Mouse (Mus musculus) intestine, postnatal 0 days (tissue): ENCODE measurements around the gene Acrbp. TPM values are rescaled to one million over a fixed set of nuclear protein-coding genes. Genes with fewer than 3 reads are reported as not detected.

ENCODE experiments used
- ATAC-seq: fragments of 200-750 bp; cut with Nextera tagmentation; 2 replicates; pipeline ENCODE4 v1.8.0; 2017; ENCODE audit warnings: mild to moderate bottlenecking, moderate TSS enrichment, moderate library complexity
- H3K27ac ChIP-seq: fragments of 300-500 bp; sonication (generic); 2 replicates; pipeline ENCODE4 v1.5.1; 2014; ENCODE audit warnings: mild to moderate bottlenecking, low read depth, low read length, moderate library complexity
- H3K27me3 ChIP-seq: fragments of 300-500 bp; sonication (generic); replicated peaks from 2 replicates; pipeline ENCODE4 v1.6.1; 2014; ENCODE audit warnings: low read length, mixed read lengths; ENCODE audit not compliant: control insufficient read depth, insufficient read depth
- H3K36me3 ChIP-seq: fragments of 300-500 bp; sonication (generic); 2 replicates; pipeline ENCODE4 v1.6.1; 2014; ENCODE audit warnings: mild to moderate bottlenecking, moderate library complexity; ENCODE audit not compliant: control insufficient read depth, insufficient read depth
- H3K4me1 ChIP-seq: fragments of 300-500 bp; sonication (generic); replicated peaks from 2 replicates; pipeline ENCODE4 v1.6.1; 2014; ENCODE audit warnings: antibody characterized with exemption, low read length, mixed read lengths; ENCODE audit not compliant: control insufficient read depth, insufficient read depth
- H3K4me2 ChIP-seq: fragments of 300-500 bp; sonication (generic); replicated peaks from 2 replicates; pipeline ENCODE4 v1.6.1; 2014; ENCODE audit warnings: low read depth, mild to moderate bottlenecking, moderate library complexity
- H3K4me3 ChIP-seq: fragments of 300-500 bp; sonication (generic); 2 replicates; pipeline ENCODE4 v1.5.1; 2014; ENCODE audit warnings: low read depth, low read length
- H3K9ac ChIP-seq: fragments of 300-500 bp; sonication (generic); 2 replicates; pipeline ENCODE4 v1.6.1; 2014; ENCODE audit warnings: mild to moderate bottlenecking, low read depth, low read length
- H3K9me3 ChIP-seq: fragments of 300-500 bp; sonication (generic); 2 replicates; pipeline ENCODE4 v1.6.1; 2016; ENCODE audit warnings: mixed run types; ENCODE audit not compliant: control insufficient read depth
- CTCF ChIP-seq: sonication (generic); IDR thresholded peaks from 2 replicates; pipeline ENCODE4 v1.5.1; 2016; ENCODE audit warnings: low read depth, mild to moderate bottlenecking, control low read depth, antibody characterized with exemption, moderate library complexity
- WGBS: fragments of 180-500 bp; shearing (Covaris S2); extraction: QIAGEN DNeasy Blood & Tissue Kit; methylation state at CpG from one replicate; pipeline ENCODE4 v1.1.7; 2014; 5-methylcytosine and 5-hydroxymethylcytosine counted together
- polyA plus RNA-seq: library from polyadenylated mRNA; unstranded; fragments of >200 nt; fragmentation: Nextera tagmentation; extraction: Ambion mirVana; gene quantifications from 2 replicates; pipeline ENCODE4 v1.2.1, GENCODE M21; 2015

The Acrbp gene
- polyA plus RNA-seq: 3.1 and 4.1 TPM in 2 replicates

DNA sequence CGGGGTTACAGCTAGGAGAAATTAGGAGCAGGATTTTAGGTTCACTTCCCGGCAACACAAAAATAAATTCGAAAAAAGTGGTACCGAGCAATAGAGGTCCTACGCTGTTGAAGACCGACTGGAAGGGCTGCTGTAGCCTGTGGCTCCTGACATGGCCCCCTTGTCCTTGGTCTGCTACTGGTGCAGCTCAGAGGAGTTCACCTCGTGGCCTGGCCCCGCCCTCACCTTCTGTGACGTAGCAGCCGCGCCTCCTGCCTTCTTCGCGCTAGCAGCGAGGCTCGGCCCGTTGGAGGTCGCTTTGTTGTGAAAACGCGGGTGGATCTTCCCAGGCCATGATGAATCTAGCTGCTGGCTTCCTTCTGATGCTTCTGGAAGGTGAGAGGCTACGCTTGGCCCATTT is at the start of gene Acrbp:
TSS of gene Acrbp (plus strand) at position 12 of the 400 bp plus-strand sequence.
- Histone ChIP-seq H3K4me1 (no peaks in the 10 kb centered on the region), H3K27me3 (no peaks in the 10 kb centered on the region), H3K4me2 (no peak within 1 kb of the TSS), H3K9ac (no peak within 1 kb of the TSS), H3K36me3 (peaks cover 83% of the 10 kb centered on the region), H3K4me3 (no peak within 1 kb of the TSS), H3K27ac (no peak within 1 kb of the TSS), H3K9me3 (no peaks in the 10 kb centered on the region)
- 32% methylated on average over 20 of the region's 20 CpGs for whole genome bisulfite sequencing
- no peak for TF ChIP-seq CTCF
- ATAC-seq: no peak

DNA sequence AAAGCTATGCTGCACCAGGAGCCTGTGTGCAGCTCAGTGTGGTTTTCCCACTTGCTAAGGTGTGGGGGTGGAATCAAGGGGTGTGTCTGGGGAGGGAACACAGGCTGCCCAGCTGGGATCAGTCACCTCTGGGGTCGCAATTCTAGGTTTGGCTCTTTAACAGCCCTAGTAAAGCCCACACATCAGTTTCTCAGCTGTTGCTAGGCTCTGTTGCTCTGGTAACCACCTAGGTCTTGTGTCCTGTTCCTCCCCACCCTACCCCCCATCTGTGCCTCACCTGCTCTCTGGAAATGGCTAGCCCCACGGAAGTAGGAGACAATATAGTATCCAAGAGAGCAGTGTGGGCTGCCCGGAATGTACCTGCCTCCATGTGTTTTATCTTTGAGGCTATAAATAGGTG is 45.8 kb upstream of the Acrbp start:
- Histone ChIP-seq H3K4me3 (no peak overlapping the region), H3K27ac (no peak overlapping the region), H3K4me1 (peaks cover 5% of the 10 kb centered on the region; the same call in 1 of the 2 replicates), H3K36me3 (no peaks in the 10 kb centered on the region), H3K9me3 (no peaks in the 10 kb centered on the region), H3K4me2 (no peak overlapping the region), H3K9ac (no peak overlapping the region), H3K27me3 (peaks cover 32% of the 10 kb centered on the region)
- 0 out of 2 replicates have a peak, but pooled peaks have one; percentile 13 for ATAC-seq
- TF ChIP-seq CTCF: no peak
- whole genome bisulfite sequencing: 11% methylated on average over 3 of the region's 3 CpGs

GRCm38 (mm10) chr6:125005086-125005485 is 44.4 kb upstream of the Acrbp start:
- 37% methylated on average over 3 of the region's 3 CpGs for WGBS
- no peak overlapping the region for H3K4me2 ChIP-seq
- H3K9ac ChIP-seq: no peak overlapping the region

DNA sequence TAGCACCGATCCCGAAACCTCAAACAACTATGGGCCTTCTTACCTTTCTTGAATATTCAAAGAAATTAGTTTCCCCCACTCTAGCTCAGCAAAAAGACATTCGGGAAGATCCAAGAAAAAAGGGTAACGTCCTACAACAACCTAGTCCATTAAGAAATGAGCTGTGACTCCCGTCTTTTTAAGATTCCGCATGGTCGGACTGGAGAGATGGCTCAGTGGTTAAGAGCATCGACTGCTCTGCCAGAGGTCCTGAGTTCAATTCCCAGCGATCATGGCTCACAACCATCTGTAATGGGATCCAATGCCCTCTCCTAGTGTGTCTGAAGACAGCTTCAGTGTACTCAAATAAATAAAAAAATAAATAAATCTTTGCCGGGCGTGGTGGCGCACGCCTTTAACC is 41.4 kb upstream of the Acrbp start:
- Histone ChIP-seq H3K27me3 (no peaks in the 10 kb centered on the region), H3K4me1 (peaks cover 5% of the 10 kb centered on the region; the same call in 1 of the 2 replicates), H3K36me3 (peaks cover 18% of the 10 kb centered on the region; the same call in 1 of the 2 replicates), H3K4me2 (peak overlapping the region; percentile 74), H3K9me3 (no peaks in the 10 kb centered on the region), H3K9ac (0 out of 2 replicates have a peak overlapping the region, but pooled peaks have one; percentile 12), H3K27ac (peak overlapping the region; percentile 99; the same call in 1 of the 2 replicates), H3K4me3 (peak overlapping the region; percentile 84)
- WGBS: 36% methylated on average over 13 of the region's 13 CpGs
- ATAC-seq: no peak
- no peak for TF ChIP-seq CTCF

More at GRCm38 (mm10) chr6:125005086-125005485, 44.4 kb upstream of the Acrbp start:
- H3K4me1 ChIP-seq: peaks cover 5% of the 10 kb centered on the region; the same call in 1 of the 2 replicates
- no peak overlapping the region for H3K27ac ChIP-seq
- no peak for TF ChIP-seq CTCF
- ATAC-seq: no peak
- no peaks in the 10 kb centered on the region for H3K36me3 ChIP-seq
- peaks cover 19% of the 10 kb centered on the region; the same call in 1 of the 2 replicates for H3K27me3 ChIP-seq
- H3K4me3 ChIP-seq: no peak overlapping the region
- H3K9me3 ChIP-seq: no peaks in the 10 kb centered on the region

- ATAC-seq: peak; percentile 97
- Histone ChIP-seq H3K4me2 (peak overlapping the region; percentile 74), H3K27me3 (no peaks in the 10 kb centered on the region), H3K27ac (peak overlapping the region; percentile 99), H3K9ac (peak overlapping the region; percentile 99), H3K36me3 (peaks cover 18% of the 10 kb centered on the region; the same call in 1 of the 2 replicates), H3K9me3 (no peaks in the 10 kb centered on the region), H3K4me3 (peak overlapping the region; percentile 84), H3K4me1 (peaks cover 5% of the 10 kb centered on the region; the same call in 1 of the 2 replicates)
- no peak for TF ChIP-seq CTCF
- under 1% methylated on average over 33 of the region's 34 CpGs for WGBS
These were observed 40.8 kb upstream of the Acrbp start for GRCm38 (mm10) chr6:125008586-125009128.

- H3K4me1 ChIP-seq: peaks cover 5% of the 10 kb centered on the region; the same call in 1 of the 2 replicates
- peak within 1 kb of the TSS; percentile 99 for H3K27ac ChIP-seq
- H3K27me3 ChIP-seq: no peaks in the 10 kb centered on the region
- H3K4me2 ChIP-seq: peak within 1 kb of the TSS; percentile 74
- H3K36me3 ChIP-seq: peaks cover 21% of the 10 kb centered on the region
- WGBS: 0% methylated on average over 3 of the region's 3 CpGs
- H3K9me3 ChIP-seq: no peaks in the 10 kb centered on the region
- H3K9ac ChIP-seq: peak within 1 kb of the TSS; percentile 99
- ATAC-seq: no peak
- TF ChIP-seq CTCF: no peak
- H3K4me3 ChIP-seq: peak within 1 kb of the TSS; percentile 84
These were observed 40.5 kb upstream of the Acrbp start, which contains the start of gene Zfp384 for GRCm38 (mm10) chr6:125009129-125009180. TSS of gene Zfp384 (plus strand) at chr6:125009145.
